Mouse (Mus musculus): Measurements from ENCODE around the gene Gm5134. TPM values are rescaled to one million over a fixed set of nuclear protein-coding genes. Genes with fewer than 3 reads are reported as not detected.

Gene Gm5134
- polyA plus RNA-seq, 1 experiment from 2014 or later, result not detected

GRCm38 (mm10) chr10:76006385-76006784, 52.1 kb downstream of the Gm5134 start:
- 91% methylated on average over 6 of the region's 6 CpGs for WGBS
- H3K36me3 ChIP-seq, result no peaks in the 10 kb centered on the region
- H3K4me1 ChIP-seq, result peaks cover 8% of the 10 kb centered on the region; the same call in 1 of the 2 replicates
- no peak overlapping the region for H3K9ac ChIP-seq (replicated peaks)
- no peak overlapping the region for H3K4me3 ChIP-seq
- no peak overlapping the region for H3K4me2 ChIP-seq (replicated peaks)
- ATAC-seq (replicated peaks), result no peak
- H3K9me3 ChIP-seq, result no peaks in the 10 kb centered on the region
- no peaks in the 10 kb centered on the region for H3K27me3 ChIP-seq
- no peak overlapping the region for H3K27ac ChIP-seq (replicated peaks)

DNA sequence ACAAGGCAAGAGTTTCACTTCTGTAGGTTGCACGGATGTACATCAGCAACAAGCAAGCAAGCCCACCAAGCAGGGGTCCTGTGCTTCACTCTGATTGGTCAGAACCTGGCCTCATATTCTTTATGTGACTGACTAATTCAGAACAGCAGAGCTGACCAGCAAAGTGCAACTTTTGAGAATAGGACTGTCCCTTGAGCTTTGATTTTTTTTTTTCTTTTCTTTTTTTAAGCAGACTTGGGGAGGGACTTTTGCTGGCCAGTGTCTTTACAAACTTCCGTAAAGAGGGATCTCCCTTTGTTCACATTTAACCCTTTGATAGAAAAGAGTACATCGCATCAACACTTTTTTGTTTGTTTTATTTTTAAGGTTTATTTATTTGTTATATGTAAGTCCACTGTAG, 55.5 kb downstream of the Gm5134 start:
- no peak for ATAC-seq (replicated peaks)

DNA sequence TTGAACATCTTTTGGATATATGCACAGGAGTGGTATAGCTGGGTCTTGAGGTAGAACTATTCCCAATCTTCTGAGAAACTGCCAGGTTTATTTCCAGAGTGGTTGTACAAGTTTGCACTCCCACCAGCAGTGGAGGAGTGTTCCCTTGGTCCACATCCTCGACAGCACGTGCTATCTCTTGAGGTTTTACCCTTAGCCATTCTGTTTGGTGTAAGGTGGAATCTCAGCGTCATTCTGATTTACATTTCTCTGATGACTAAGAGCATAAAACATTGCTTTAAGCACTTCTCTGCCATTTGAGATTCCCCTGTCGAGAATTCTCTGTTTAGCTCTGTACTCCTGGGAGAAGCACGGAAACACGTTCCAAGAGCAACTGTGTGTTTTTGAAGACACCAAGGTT, 58.6 kb downstream of the Gm5134 start:
- Histone ChIP-seq H3K9ac (replicated peaks) (no peak overlapping the region), H3K27me3 (no peaks in the 10 kb centered on the region), H3K4me3 (no peak overlapping the region), H3K36me3 (no peaks in the 10 kb centered on the region), H3K27ac (replicated peaks) (no peak overlapping the region), H3K4me2 (replicated peaks) (no peak overlapping the region), H3K4me1 (no peaks in the 10 kb centered on the region), H3K9me3 (no peaks in the 10 kb centered on the region)
- 77% methylated on average over 6 of the region's 6 CpGs for WGBS
- ATAC-seq (replicated peaks), result no peak

More for the DNA sequence above, 55.5 kb downstream of the Gm5134 start:
- H3K4me2 ChIP-seq (replicated peaks), result no peak overlapping the region
- H3K27me3 ChIP-seq, result no peaks in the 10 kb centered on the region
- H3K4me1 ChIP-seq, result no peaks in the 10 kb centered on the region
- H3K4me3 ChIP-seq, result no peak overlapping the region
- H3K27ac ChIP-seq (replicated peaks), result no peak overlapping the region
- H3K9ac ChIP-seq (replicated peaks), result no peak overlapping the region
- no peaks in the 10 kb centered on the region for H3K9me3 ChIP-seq
- H3K36me3 ChIP-seq, result no peaks in the 10 kb centered on the region
- 73% methylated on average over 3 of the region's 3 CpGs for WGBS

GRCm38 (mm10) chr10:76016886-76017285, 62.6 kb downstream of the Gm5134 start:
- H3K4me1 ChIP-seq, result no peaks in the 10 kb centered on the region
- no peaks in the 10 kb centered on the region for H3K36me3 ChIP-seq
- ATAC-seq (replicated peaks), result no peak
- no peak overlapping the region for H3K4me3 ChIP-seq
- no peak overlapping the region for H3K9ac ChIP-seq (replicated peaks)
- no peak overlapping the region for H3K27ac ChIP-seq (replicated peaks)
- WGBS, result 88% methylated on average over 3 of the region's 3 CpGs
- H3K27me3 ChIP-seq, result no peaks in the 10 kb centered on the region
- no peak overlapping the region for H3K4me2 ChIP-seq (replicated peaks)
- no peaks in the 10 kb centered on the region for H3K9me3 ChIP-seq

- no peak overlapping the region for H3K9ac ChIP-seq (replicated peaks)
- H3K27me3 ChIP-seq, result no peaks in the 10 kb centered on the region
- no peaks in the 10 kb centered on the region for H3K4me1 ChIP-seq
- no peak overlapping the region for H3K27ac ChIP-seq (replicated peaks)
- H3K36me3 ChIP-seq, result no peaks in the 10 kb centered on the region
- no peak for ATAC-seq (replicated peaks)
- H3K4me2 ChIP-seq (replicated peaks), result no peak overlapping the region
- no peaks in the 10 kb centered on the region for H3K9me3 ChIP-seq
- H3K4me3 ChIP-seq, result no peak overlapping the region
- 92% methylated on average over 3 of the region's 3 CpGs for WGBS
These were observed 67.4 kb downstream of the Gm5134 start for GRCm38 (mm10) chr10:76021728-76022127.

GRCm38 (mm10) chr10:76023921-76024320, 69.6 kb downstream of the Gm5134 start:
- Histone ChIP-seq H3K4me1 (no peaks in the 10 kb centered on the region), H3K27ac (replicated peaks) (no peak overlapping the region), H3K9ac (replicated peaks) (no peak overlapping the region), H3K36me3 (no peaks in the 10 kb centered on the region), H3K27me3 (no peaks in the 10 kb centered on the region), H3K4me3 (no peak overlapping the region), H3K9me3 (no peaks in the 10 kb centered on the region), H3K4me2 (replicated peaks) (no peak overlapping the region)
- ATAC-seq (replicated peaks), result no peak
- 95% methylated on average over 6 of the region's 6 CpGs for WGBS

- no peaks in the 10 kb centered on the region for H3K4me1 ChIP-seq
- no peak overlapping the region for H3K9ac ChIP-seq (replicated peaks)
- ATAC-seq (replicated peaks), result no peak
- H3K27ac ChIP-seq (replicated peaks), result no peak overlapping the region
- H3K36me3 ChIP-seq, result no peaks in the 10 kb centered on the region
- H3K9me3 ChIP-seq, result no peaks in the 10 kb centered on the region
- H3K27me3 ChIP-seq, result no peaks in the 10 kb centered on the region
- H3K4me2 ChIP-seq (replicated peaks), result no peak overlapping the region
- no peak overlapping the region for H3K4me3 ChIP-seq
- 95% methylated on average over 10 of the region's 10 CpGs for WGBS
These were observed 71.3 kb downstream of the Gm5134 start for GRCm38 (mm10) chr10:76025470-76026190.

- Histone ChIP-seq H3K9me3 (no peaks in the 10 kb centered on the region), H3K27ac (replicated peaks) (no peak overlapping the region), H3K36me3 (no peaks in the 10 kb centered on the region), H3K4me3 (no peak overlapping the region), H3K27me3 (no peaks in the 10 kb centered on the region), H3K4me2 (replicated peaks) (no peak overlapping the region), H3K4me1 (peaks cover 4% of the 10 kb centered on the region), H3K9ac (replicated peaks) (no peak overlapping the region)
- 63% methylated on average over 12 of the region's 12 CpGs for WGBS
- ATAC-seq (replicated peaks), result no peak
These were observed 73.1 kb downstream of the Gm5134 start for GRCm38 (mm10) chr10:76027127-76028015.

GRCm38 (mm10) chr10:76028016-76028366, 73.7 kb downstream of the Gm5134 start:
- Histone ChIP-seq H3K36me3 (no peaks in the 10 kb centered on the region), H3K9ac (replicated peaks) (no peak overlapping the region), H3K4me3 (no peak overlapping the region), H3K4me2 (replicated peaks) (no peak overlapping the region), H3K4me1 (peaks cover 4% of the 10 kb centered on the region), H3K27ac (replicated peaks) (no peak overlapping the region), H3K9me3 (no peaks in the 10 kb centered on the region), H3K27me3 (no peaks in the 10 kb centered on the region)
- 29% methylated on average over 3 of the region's 4 CpGs for WGBS
- no peak for ATAC-seq (replicated peaks)

DNA sequence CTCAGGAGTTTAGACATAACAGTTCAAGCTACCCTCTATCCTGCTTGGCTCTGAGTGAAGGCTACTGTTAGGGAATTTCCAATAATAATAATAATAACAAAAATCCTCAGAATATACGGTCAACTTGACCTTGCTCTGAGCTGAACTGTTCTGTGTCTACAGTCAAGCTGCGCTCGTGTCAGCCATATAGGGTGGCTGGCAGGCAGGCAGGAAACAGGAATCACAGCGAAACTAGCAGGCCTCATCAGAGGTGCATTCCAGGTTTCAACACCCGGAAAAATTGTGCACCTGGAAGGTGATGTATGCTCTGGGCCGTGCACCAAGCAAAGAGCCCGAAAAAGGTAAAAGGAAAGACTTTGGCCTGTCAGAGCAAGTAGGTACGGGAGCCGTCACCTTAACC, 74.1 kb downstream of the Gm5134 start:
- Histone ChIP-seq H3K4me3 (no peak overlapping the region), H3K36me3 (no peaks in the 10 kb centered on the region), H3K4me2 (replicated peaks) (no peak overlapping the region), H3K9ac (replicated peaks) (no peak overlapping the region), H3K27ac (replicated peaks) (no peak overlapping the region), H3K9me3 (no peaks in the 10 kb centered on the region), H3K27me3 (no peaks in the 10 kb centered on the region), H3K4me1 (peaks cover 8% of the 10 kb centered on the region)
- no peak for ATAC-seq (replicated peaks)
- WGBS, result 77% methylated on average over 9 of the region's 9 CpGs

DNA sequence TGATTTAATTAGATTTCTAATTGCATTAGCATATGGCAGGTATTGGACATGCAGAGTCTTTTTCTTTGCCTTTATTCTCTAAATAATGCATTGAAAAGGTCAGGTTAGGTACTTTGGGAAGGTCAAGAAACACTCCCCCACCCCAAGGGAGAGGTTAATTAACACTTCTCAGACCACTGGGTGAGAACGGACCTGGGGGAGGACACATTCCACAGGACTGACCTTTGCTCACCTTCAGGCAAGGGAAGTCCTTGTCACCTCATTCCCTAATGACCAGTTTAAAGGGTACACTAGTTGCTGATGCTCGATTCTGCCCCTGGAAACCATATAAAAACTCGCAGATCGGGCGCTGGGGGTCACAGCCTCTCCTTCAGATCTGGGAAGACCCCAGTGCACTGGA, 75.0 kb downstream of the Gm5134 start:
- H3K4me3 ChIP-seq, result no peak overlapping the region
- H3K27ac ChIP-seq (replicated peaks), result no peak overlapping the region
- H3K4me2 ChIP-seq (replicated peaks), result no peak overlapping the region
- no peaks in the 10 kb centered on the region for H3K27me3 ChIP-seq
- peaks cover 13% of the 10 kb centered on the region for H3K4me1 ChIP-seq
- no peaks in the 10 kb centered on the region for H3K9me3 ChIP-seq
- WGBS, result 49% methylated on average over 5 of the region's 5 CpGs
- no peaks in the 10 kb centered on the region for H3K36me3 ChIP-seq
- ATAC-seq (replicated peaks), result no peak
- no peak overlapping the region for H3K9ac ChIP-seq (replicated peaks)

GRCm38 (mm10) chr10:76030496-76030895, 76.2 kb downstream of the Gm5134 start:
- Histone ChIP-seq H3K9me3 (no peaks in the 10 kb centered on the region), H3K27me3 (no peaks in the 10 kb centered on the region), H3K4me3 (no peak overlapping the region), H3K4me2 (replicated peaks) (no peak overlapping the region), H3K9ac (replicated peaks) (no peak overlapping the region), H3K27ac (replicated peaks) (no peak overlapping the region), H3K36me3 (peaks cover 2% of the 10 kb centered on the region; the same call in 1 of the 2 replicates), H3K4me1 (peaks cover 14% of the 10 kb centered on the region)
- no peak for ATAC-seq (replicated peaks)
- WGBS, result 63% methylated on average over 5 of the region's 5 CpGs

Data from forebrain, embryonic 15.5 days (tissue).